Mouse (Mus musculus) myocyte (in vitro differentiated cells): ENCODE data around the gene Mob2. TPM values are rescaled to one million over a fixed set of nuclear protein-coding genes. Genes with fewer than 3 reads are reported as not detected.

Source experiments
- H3K27me3 ChIP-seq: one replicate; pipeline ENCODE4 v1.6.1; 2011; ENCODE audit not compliant: control insufficient read depth, insufficient read depth, insufficient read length
- H3K36me3 ChIP-seq: one replicate; pipeline ENCODE4 v1.6.1; 2011; ENCODE audit not compliant: control insufficient read depth, insufficient read depth
- H3K4me2 ChIP-seq: one replicate; pipeline ENCODE4 v1.6.1; 2011; ENCODE audit warnings: low read depth, control low read depth
- H3K4me3 ChIP-seq: one replicate; pipeline ENCODE4 v1.5.1; 2011; ENCODE audit warnings: mild to moderate bottlenecking, control low read depth, moderate library complexity
- H3K79me2 ChIP-seq: one replicate; pipeline ENCODE4 v1.6.1; 2011; ENCODE audit not compliant: control insufficient read depth, insufficient read depth
- H3ac ChIP-seq: one replicate; pipeline ENCODE4 v1.6.1; 2011; ENCODE audit not compliant: control insufficient read depth, insufficient read length
- CEBPB ChIP-seq: IDR thresholded peaks from 2 replicates; pipeline ENCODE4 v1.6.1; 2011; ENCODE audit warnings: mild to moderate bottlenecking, moderate library complexity; ENCODE audit not compliant: poor library complexity, insufficient read depth, severe bottlenecking
- E2F4 ChIP-seq: IDR thresholded peaks from one replicate; pipeline ENCODE4 v1.6.1; 2011; ENCODE audit warnings: mild to moderate bottlenecking, control low read depth, moderate library complexity; ENCODE audit not compliant: insufficient read depth
- MAX ChIP-seq: IDR thresholded peaks from one replicate; pipeline ENCODE4 v1.6.1; 2011; ENCODE audit warnings: low read depth, mild to moderate bottlenecking, control low read depth
- MYOD1 ChIP-seq, 3 experiments: IDR thresholded peaks; one replicate each; pipeline ENCODE4 v1.6.1; 2011; ENCODE audit warnings: control low read depth in 2 of 3, low read depth in 2 of 3, mild to moderate bottlenecking in 2 of 3, moderate library complexity in 1 of 3; ENCODE audit not compliant: insufficient read length in 2 of 3, control insufficient read depth in 1 of 3
- MYOG ChIP-seq, 3 experiments: IDR thresholded peaks; one replicate each; pipeline ENCODE4 v1.6.1; 2011; ENCODE audit warnings: control low read depth in 2 of 3, low read depth in 2 of 3, mild to moderate bottlenecking in 2 of 3; ENCODE audit not compliant: insufficient read length in 2 of 3, control insufficient read depth in 1 of 3, insufficient read depth in 1 of 3
- POLR2A ChIP-seq: IDR thresholded peaks from one replicate; pipeline ENCODE4 v1.6.1; 2011; ENCODE audit warnings: low read depth, mild to moderate bottlenecking, control low read depth, moderate library complexity; ENCODE audit not compliant: insufficient read length
- POLR2AphosphoS2 ChIP-seq: IDR thresholded peaks from one replicate; pipeline ENCODE4 v1.6.1; 2011; ENCODE audit warnings: low read depth, control low read depth; ENCODE audit not compliant: insufficient read length
- REST ChIP-seq: IDR thresholded peaks from one replicate; pipeline ENCODE4 v1.6.1; 2011; ENCODE audit warnings: mild to moderate bottlenecking, control low read depth, moderate library complexity; ENCODE audit not compliant: insufficient read depth, insufficient read length
- SRF ChIP-seq: IDR thresholded peaks from one replicate; pipeline ENCODE4 v1.6.1; 2011; ENCODE audit warnings: low read depth; ENCODE audit not compliant: control insufficient read depth, insufficient read length
- TCF12 ChIP-seq: IDR thresholded peaks from one replicate; pipeline ENCODE4 v1.6.1; 2011; ENCODE audit warnings: mild to moderate bottlenecking, control low read depth; ENCODE audit not compliant: poor library complexity, insufficient read depth, severe bottlenecking
- TCF3 ChIP-seq: IDR thresholded peaks from one replicate; pipeline ENCODE4 v1.6.1; 2011; ENCODE audit warnings: low read depth, control low read depth; ENCODE audit not compliant: insufficient read length
- USF1 ChIP-seq: IDR thresholded peaks from one replicate; pipeline ENCODE4 v1.6.1; 2011; ENCODE audit warnings: low read depth, mild to moderate bottlenecking, control low read depth, moderate library complexity
- polyA plus RNA-seq: library from polyadenylated mRNA; unstranded; fragments of >200 nt; fragmentation: generic; extraction: Trizol; gene quantifications from one replicate; pipeline ENCODE4 v1.2.1, GENCODE M21; 2012; ENCODE audit warnings: missing spikeins

The Mob2 gene
- polyA plus RNA-seq = 39.2 TPM

DNA sequence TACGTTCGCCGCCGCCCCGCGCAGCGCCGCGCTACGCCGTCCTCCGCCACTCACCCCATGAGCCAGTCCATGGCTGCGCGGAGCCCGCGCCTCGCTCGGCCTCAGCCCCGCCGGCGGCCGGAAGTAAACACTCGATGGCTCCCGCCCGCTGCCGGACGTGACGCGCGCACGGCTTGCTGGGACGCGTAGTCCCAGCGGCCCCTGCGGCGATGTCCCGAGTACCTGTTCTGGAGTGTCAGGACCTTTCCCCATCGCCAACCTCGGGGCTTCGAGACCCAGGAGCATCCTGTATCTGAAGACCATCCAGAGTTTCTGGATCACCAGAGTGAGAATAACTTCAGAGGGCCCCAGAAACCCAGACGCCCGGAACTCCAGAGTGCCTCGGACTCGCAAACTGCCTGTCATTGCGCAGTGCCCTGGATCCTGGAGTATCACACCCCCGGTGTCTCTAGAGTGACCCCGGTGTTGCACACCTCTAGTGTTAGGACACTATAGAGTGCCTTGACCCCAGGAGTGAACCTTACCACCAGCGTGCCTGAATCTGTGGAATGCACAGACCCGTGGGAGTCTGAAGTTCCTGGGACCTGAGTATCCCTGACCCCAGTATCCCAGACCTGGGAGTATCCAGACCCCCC lies at the start of gene Mob2:
Mob2 (minus strand) TSS at position 135 of the 635 bp plus-strand sequence.
- H3K36me3 ChIP-seq = no peaks in the 10 kb centered on the region
- peaks cover 33% of the 10 kb centered on the region for H3K79me2 ChIP-seq
- H3K27me3 ChIP-seq = peaks cover 15% of the 10 kb centered on the region
- H3K4me3 ChIP-seq = peak within 1 kb of the TSS; percentile 46
- peak within 1 kb of the TSS; percentile 79 for H3ac ChIP-seq
- TF ChIP-seq MYOD1 (IDR thresholded peaks at IDR 0.05; ENCODE audit: control insufficient read depth in 1 of 3, insufficient read length in 2 of 3, low read depth in 2 of 3) (no peak), POLR2AphosphoS2 (peak; percentile 90), MAX (no peak), USF1 (no peak), POLR2A (peak; percentile 94), SRF (no peak), TCF12 (no peak)
- peak within 1 kb of the TSS; percentile 94 for H3K4me2 ChIP-seq

DNA sequence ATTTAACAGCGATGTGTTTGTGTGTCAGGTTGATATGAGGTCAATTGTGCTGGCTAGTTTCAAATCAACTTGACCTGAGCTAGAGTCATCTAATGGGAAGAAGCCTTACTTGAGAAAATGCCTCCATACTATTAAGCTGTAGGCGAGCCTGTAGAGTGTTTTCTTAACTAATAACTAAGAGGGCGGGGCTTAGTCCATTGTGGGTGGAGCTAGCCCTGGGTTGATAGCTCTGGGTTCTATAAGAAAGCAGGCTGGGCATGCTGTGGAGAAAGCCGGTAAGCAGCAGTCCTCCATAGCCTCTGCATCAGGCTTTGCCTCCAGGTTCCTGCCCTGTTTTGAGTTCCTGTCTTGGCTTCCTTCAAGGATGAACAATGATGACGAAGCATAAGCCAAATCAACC lies 43.9 kb upstream of the Mob2 start:
- Histone ChIP-seq H3ac (no peak overlapping the region), H3K27me3 (peaks cover 10% of the 10 kb centered on the region), H3K79me2 (no peaks in the 10 kb centered on the region), H3K36me3 (no peaks in the 10 kb centered on the region), H3K4me3 (no peak overlapping the region), H3K4me2 (no peak overlapping the region)
- TF ChIP-seq USF1 (no peak), E2F4 (no peak), REST (no peak), TCF3 (no peak), MYOD1 (IDR thresholded peaks at IDR 0.05; ENCODE audit: control insufficient read depth in 1 of 3, insufficient read length in 2 of 3, low read depth in 2 of 3) (no peak), POLR2A (no peak), TCF12 (no peak), POLR2AphosphoS2 (no peak), MAX (no peak), MYOG (IDR thresholded peaks at IDR 0.05; ENCODE audit: control insufficient read depth in 1 of 3, insufficient read depth in 1 of 3, insufficient read length in 2 of 3, low read depth in 2 of 3) (no peak), SRF (no peak), CEBPB (no peak)

DNA sequence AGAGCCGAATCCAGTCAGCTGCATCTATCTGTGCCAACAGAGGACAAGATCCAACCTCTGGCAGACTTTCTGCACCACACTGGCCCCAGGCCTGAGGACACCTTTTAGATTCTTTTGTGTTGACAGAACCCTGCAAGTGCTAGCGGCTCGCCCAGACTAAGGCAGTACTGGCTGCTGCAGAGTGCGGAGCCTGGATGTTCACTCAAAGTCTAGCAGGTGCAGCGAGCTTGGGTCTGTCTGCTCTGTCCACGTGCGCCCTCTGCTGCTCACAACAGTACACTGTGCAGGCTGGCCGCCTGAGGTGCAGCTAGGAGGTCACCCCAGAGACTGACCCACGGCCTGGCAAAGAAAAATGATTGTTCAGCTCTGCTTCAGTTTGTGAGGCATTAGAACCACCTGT lies 36.9 kb upstream of the Mob2 start:
- no peaks in the 10 kb centered on the region for H3K36me3 ChIP-seq
- no peak for TF ChIP-seq MAX
- no peak for TF ChIP-seq SRF
- TF ChIP-seq USF1 = no peak
- no peak for TF ChIP-seq TCF12
- no peak for TF ChIP-seq CEBPB
- peak; percentile 8 to 80 (median 63) for TF ChIP-seq MYOG (IDR thresholded peaks at IDR 0.05; ENCODE audit: control insufficient read depth in 1 of 3, insufficient read depth in 1 of 3, insufficient read length in 2 of 3, low read depth in 2 of 3)
- TF ChIP-seq MYOD1 (IDR thresholded peaks at IDR 0.05; ENCODE audit: control insufficient read depth in 1 of 3, insufficient read length in 2 of 3, low read depth in 2 of 3) = peak in 2 of 3 experiments; percentile 67 to 87
- no peak overlapping the region for H3K4me2 ChIP-seq
- no peak overlapping the region for H3K4me3 ChIP-seq
- no peak overlapping the region for H3ac ChIP-seq
- H3K79me2 ChIP-seq = peaks cover 14% of the 10 kb centered on the region
- peaks cover 18% of the 10 kb centered on the region for H3K27me3 ChIP-seq

DNA sequence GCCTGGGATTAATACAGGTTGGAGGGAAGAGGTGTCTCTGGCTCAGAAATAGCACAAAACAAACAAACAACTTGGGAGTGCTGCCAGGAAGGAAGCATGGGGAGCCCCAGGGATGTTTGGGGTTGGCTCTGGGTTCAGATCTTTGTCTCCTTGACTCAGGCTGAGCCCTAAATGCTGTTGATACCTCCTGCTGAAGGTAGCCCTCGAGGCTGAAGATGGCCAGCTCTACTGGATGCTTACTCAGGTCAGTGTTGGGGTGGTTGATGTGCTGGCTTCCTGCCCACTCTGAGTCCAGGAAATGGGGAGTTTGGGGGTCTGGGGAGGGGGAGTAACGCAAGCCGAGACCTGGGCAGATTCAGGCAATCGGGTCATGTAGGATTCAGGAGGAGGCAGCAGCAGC lies 35.8 kb upstream of the Mob2 start:
- no peaks in the 10 kb centered on the region for H3K36me3 ChIP-seq

More for the DNA sequence above, 35.8 kb upstream of the Mob2 start:
- H3K79me2 ChIP-seq = peaks cover 24% of the 10 kb centered on the region
- no peak for TF ChIP-seq USF1
- no peak for TF ChIP-seq MAX
- TF ChIP-seq TCF3 = no peak
- no peak for TF ChIP-seq E2F4
- TF ChIP-seq POLR2AphosphoS2 = no peak
- TF ChIP-seq CEBPB = no peak
- TF ChIP-seq REST = no peak
- TF ChIP-seq POLR2A = no peak
- TF ChIP-seq TCF12 = no peak
- TF ChIP-seq MYOG (IDR thresholded peaks at IDR 0.05; ENCODE audit: control insufficient read depth in 1 of 3, insufficient read depth in 1 of 3, insufficient read length in 2 of 3, low read depth in 2 of 3) = no peak
- TF ChIP-seq SRF = no peak
- no peak for TF ChIP-seq MYOD1 (IDR thresholded peaks at IDR 0.05; ENCODE audit: control insufficient read depth in 1 of 3, insufficient read length in 2 of 3, low read depth in 2 of 3)
- H3K4me3 ChIP-seq = no peak overlapping the region
- H3K27me3 ChIP-seq = peaks cover 18% of the 10 kb centered on the region
- H3K4me2 ChIP-seq = no peak overlapping the region
- H3ac ChIP-seq = no peak overlapping the region
